Mouse (Mus musculus) frontal cortex, postnatal 10 days (tissue): ENCODE measurements around the gene Galnt11.

ENCODE experiments used
- DNase-seq, 2 experiments: peaks; one replicate each; pipeline ENCODE4 v3.0.0; 2022; ENCODE audit warnings: low spot score in 2 of 2, mixed read lengths in 1 of 2

Galnt11 gene

DNA sequence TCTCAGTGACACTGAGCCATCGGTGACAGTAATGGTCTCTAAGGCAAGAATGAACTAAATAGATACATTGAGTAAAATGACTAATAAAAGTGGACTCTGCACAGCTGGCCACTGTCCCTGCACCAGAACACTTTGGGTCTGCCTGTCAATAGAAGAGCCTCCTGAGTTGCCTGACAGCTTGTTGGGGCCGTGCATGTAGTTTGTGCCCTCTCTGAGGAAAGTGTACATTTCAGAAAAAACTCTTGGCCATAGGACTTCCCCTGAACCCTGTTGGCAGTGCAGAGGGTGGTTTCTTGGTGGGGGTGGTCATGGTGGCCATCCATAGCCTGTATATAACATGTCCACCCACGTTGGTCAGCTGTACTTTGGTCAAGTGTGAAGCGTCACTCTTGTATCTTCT is 32.8 kb downstream of the Galnt11 start:
- DNase-seq, result no peak

DNA sequence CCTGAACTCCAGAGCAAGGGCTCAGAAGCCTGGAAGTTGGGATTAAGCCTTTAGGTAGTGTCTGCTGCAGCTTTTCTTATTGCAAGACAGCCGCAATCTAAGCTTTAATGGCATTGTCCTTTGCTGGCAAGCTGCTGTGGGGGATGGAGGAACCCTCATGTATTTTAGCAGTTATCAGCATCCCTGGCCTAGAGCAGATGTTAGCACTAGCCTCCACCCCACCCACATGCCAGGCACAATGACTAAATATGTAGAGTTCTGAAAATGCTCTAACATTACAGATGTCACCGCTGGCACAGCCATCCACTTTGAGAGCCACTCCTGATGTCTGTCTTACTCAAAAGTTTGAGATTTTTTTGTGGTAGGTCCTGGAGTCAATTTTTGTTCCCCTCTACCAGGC is 35.0 kb downstream of the Galnt11 start:
- DNase-seq, result peak in 1 of 2 experiments; percentile 13

DNA sequence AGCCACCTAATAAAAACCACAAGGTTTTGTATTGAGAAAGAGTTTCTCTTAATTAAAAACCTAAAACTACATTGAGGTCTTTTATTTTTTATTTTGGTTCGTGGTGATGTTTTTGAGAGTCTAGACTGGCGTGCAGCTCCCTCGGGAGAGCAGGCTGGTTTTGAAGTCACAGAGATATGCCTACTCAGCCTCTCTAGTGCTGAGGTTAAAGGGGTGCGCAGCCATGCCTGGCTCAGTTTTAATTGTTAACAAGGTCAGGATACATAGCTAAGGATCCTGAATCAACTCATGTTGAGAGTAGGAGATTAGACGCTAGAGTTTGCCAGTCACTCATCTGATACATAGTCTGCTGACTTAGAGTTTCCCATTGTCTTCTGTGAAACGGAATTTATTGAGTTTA is 39.7 kb downstream of the Galnt11 start:
- DNase-seq, result no peak

DNA sequence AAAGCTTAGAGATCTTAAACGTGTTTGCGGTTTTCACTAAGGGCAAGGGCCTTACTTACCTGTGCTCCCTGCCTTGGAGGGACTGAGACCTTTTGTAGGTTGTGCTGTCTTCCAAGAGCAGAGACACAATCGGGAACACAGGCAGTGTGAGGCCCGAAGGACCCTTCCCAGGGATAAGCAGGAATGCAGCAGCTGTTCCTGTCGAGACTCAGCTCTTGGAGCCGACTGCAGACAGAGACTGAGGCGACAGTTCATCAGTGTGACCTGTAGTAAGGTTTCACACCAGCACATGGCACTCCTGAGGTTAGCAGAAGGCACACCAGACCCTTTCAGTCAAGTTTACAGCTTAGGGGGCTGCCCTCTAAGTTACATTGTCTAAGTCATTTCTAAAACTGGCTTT is 40.6 kb downstream of the Galnt11 start:
- no peak for DNase-seq

DNA sequence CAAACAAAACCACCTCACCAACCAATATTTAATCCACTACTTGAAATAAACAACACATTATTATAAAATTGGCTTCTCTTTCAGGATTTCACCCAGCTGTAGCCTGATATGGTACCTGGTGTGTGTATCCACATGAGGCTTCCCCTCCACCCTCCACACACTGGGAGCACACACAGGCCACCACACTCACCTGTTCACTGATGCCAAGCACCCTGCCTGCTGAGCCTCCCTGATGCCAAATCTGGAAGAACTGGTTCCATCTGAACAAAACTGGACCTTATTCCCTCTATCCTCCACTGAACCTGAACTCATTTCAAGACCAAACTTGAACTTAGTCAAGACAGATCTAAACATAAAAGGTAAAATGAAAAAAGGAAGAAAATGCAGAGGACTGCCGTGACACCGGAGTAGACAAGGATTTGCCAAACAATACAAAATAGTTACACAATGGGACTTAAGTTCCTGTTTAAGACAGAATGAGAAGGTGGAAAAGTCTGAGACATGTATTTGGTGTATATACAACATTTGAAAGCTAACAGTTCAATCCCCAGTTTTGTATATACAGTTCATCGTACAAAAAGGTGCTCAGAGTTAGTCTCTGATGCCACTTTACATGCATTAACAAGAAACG is 46.7 kb downstream of the Galnt11 start:
- DNase-seq, result no peak

DNA sequence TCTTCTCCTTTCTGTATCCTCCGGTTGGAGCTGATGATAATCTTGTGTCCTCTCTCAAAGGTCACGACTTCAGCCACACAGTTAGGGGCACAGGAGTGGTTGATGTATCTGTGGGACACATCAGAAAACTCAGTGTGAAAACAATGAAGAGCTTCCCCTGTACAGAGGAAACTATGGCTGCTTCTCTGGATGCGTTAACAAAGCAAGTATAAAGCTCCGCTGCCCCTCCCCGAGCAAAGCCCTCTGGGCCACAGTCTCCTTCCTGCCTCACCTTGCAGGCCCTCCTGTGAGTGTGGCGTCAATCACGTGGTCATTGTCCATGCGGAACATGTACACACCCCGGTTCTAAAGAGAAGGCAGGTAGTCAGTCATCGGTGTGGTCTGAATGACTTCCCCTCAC is 53.9 kb downstream of the Galnt11 start:
- no peak for DNase-seq

DNA sequence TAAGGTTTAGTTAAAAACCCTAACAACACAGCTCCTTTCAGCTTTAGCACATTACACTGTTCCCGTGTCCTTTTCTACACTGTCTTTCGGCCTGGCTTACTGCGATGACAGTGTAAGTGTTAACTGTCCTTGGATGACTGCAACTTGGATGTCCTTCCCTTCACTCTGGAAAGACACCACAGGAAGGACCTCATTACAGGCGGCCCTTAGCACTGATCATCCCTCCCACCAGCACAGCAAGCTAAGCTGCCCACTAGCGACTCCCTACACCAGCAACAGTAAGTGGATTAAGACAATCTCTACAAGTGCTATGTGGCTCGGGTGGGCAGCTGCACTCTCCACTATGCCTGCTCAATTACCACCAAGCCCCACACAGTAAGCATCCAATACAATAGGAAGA is 54.7 kb downstream of the Galnt11 start:
- DNase-seq, result no peak

DNA sequence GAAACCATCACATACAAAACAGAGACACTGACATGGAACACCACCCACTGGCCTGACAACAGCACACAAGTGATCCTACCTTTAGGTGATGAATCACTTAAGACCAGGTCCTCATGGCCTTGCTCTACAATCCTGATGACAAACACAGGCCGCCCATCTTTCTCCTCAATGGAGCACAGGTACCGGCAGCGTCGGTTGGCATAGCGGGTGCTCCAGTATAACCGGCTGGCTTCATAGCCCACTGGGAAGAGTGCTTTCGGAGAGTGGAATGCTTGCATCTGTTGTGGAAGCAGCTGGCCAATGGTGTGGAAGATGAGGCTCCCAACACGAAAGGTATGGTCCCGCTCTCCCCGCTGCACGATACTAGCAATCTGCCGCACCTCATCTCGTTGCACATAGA is 62.3 kb downstream of the Galnt11 start:
- no peak for DNase-seq

DNA sequence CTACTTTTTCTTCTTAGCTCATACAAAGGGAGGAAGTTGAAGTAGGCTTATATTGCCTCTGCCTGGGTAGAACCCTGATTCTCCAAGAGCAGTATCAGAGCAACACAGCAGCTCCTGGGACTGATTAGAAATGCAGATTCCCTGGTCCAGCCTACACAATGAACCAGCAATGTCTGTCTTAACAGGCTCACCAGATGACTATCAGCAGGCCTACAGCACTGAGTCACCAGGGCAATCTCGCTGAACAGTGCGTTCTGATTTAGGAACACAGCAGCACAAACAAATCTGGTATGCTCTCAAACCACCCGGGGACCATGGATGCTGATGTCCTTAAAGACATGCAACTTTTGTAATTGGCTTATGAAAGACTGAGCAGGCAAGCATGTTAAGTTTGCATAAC is 75.1 kb downstream of the Galnt11 start:
- DNase-seq, result no peak

DNA sequence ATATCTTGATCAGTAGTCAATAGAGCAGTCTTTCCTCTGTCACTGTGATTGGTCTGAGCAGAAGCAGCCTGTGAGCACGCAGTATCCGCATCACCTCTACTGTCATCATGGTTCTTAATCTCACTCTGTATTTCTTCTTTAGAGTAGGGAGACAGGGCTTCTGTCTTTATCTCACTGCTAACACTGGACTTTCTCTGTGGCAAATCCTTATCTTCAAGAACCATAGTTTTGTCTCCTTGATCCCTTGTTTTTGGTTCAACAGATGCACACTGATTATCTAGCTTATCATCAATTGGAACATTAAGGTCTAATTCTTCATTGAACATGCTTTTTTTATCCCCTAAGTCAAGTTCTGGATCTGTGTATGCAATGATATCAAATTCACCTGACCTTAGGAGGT is 88.5 kb downstream of the Galnt11 start:
- DNase-seq, result no peak

DNA sequence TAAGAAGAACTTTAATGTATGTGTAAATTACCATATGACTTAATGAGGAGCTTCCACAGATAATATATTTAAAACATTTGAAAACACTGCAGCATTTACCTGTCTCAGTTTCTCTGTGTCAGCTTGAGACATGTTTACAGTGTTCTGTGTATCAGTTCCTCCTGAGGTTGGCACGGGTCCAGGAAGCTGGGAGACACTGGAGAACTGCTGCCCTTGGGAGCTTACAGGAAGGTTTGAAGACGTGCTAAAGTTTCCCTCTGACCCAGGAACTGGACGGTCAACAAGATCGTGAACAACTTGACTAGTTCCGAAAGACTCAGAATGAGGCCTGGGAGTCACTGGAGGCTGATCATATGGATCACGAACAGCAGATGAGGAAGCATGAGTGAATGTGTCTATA is 92.2 kb downstream of the Galnt11 start:
- DNase-seq, result no peak
